In genomic region chr7:128570657-128571056, GRCm38 (mm10) we compare ENCODE assay signal across 5 mouse cellular contexts. TPM values are rescaled to one million over a fixed set of nuclear protein-coding genes. Genes with fewer than 3 reads are reported as not detected.
DNase-seq lines count a peak whose midpoint lies in the region; ATAC-seq and TF ChIP-seq lines count a peak whose summit lies in the region.
"Not testable (repeated sequence)": the region's sequence is repeated elsewhere in the genome, so short reads cannot be mapped to it uniquely, and the experiment has no call there.

No protein-coding gene starts in this region.

- TF ChIP-seq EP300 in MEL (IDR thresholded peaks at IDR 0.05; ENCODE audit: low read depth in 1 of 2, low read length in 2 of 2), result not testable (repeated sequence)

- peaks cover 44% of the 10 kb centered on the region for H3K4me1 ChIP-seq in G1E (ENCODE audit: insufficient read depth, low read depth, low read length)
- H3K4me1 ChIP-seq in MEL (ENCODE audit: control insufficient read depth in 1 of 2, insufficient read depth in 2 of 2, low read length in 2 of 2); bone marrow, adult 2 months (ENCODE audit: control insufficient read depth, insufficient read depth, low read length): not testable (repeated sequence)
- peaks cover 25% of the 10 kb centered on the region for H3K4me1 ChIP-seq in megakaryocyte, embryonic 14.5 days

- H3K79me2 ChIP-seq in MEL (ENCODE audit: control insufficient read depth, insufficient read depth, low read length, poor library complexity); myocyte (ENCODE audit: control insufficient read depth, insufficient read depth): not testable (repeated sequence)

- peak; percentile 45 for ATAC-seq in G1E (ENCODE audit: extremely low read depth, insufficient number of reproducible peaks, low FRiP score, poor library complexity, severe bottlenecking)

- not testable (repeated sequence) for H3K27ac ChIP-seq in MEL (ENCODE audit: control insufficient read depth, low read depth, low read length)
- H3K27ac ChIP-seq in bone marrow, adult 2 months (ENCODE audit: control insufficient read depth, insufficient read depth, low read depth, low read length, poor library complexity), result peak overlapping the region; percentile 38; the same call in 1 of the 2 replicates

- H3K27me3 ChIP-seq in G1E (ENCODE audit: insufficient read depth, low read length); MEL (ENCODE audit: control insufficient read depth in 1 of 2, insufficient read depth in 2 of 2, low read length in 2 of 2); megakaryocyte, embryonic 14.5 days (replicated peaks); myocyte (ENCODE audit: control insufficient read depth, insufficient read depth, insufficient read length): not testable (repeated sequence)

- not testable (repeated sequence) for TF ChIP-seq CTCF in G1E (IDR thresholded peaks at IDR 0.05; ENCODE audit: low read depth, low read length); MEL (IDR thresholded peaks at IDR 0.05 in 2 of 3, conservative IDR thresholded peaks at IDR 0.05 in 1 of 3; ENCODE audit: control insufficient read depth in 1 of 3, insufficient read depth in 1 of 3, low read depth in 2 of 3, low read length in 3 of 3, poor library complexity in 1 of 3, severe bottlenecking in 1 of 3); bone marrow, adult 2 months (IDR thresholded peaks at IDR 0.05; ENCODE audit: control insufficient read depth, insufficient read depth, low read length)

- not testable (repeated sequence) for DNase-seq in G1E (ENCODE audit: low spot score)
- peak; percentile 67 for DNase-seq in MEL (ENCODE audit: low read depth, low spot score)

- H3K36me3 ChIP-seq in G1E (replicated peaks); MEL (ENCODE audit: control insufficient read depth in 1 of 2, insufficient read depth in 2 of 2, low read length in 2 of 2); megakaryocyte, embryonic 14.5 days (replicated peaks; ENCODE audit: low read length); myocyte (ENCODE audit: control insufficient read depth, insufficient read depth): not testable (repeated sequence)

- H3K4me3 ChIP-seq in G1E (ENCODE audit: low read depth, low read length); MEL (ENCODE audit: control insufficient read depth in 1 of 2, insufficient read depth in 1 of 2, low read depth in 2 of 2, low read length in 2 of 2); bone marrow, adult 2 months (replicated peaks; ENCODE audit: control insufficient read depth, low read depth, low read length); myocyte: not testable (repeated sequence)
- H3K4me3 ChIP-seq in megakaryocyte, embryonic 14.5 days (replicated peaks), result peak overlapping the region; percentile 53

- 83% methylated on average over 7 of the region's 7 CpGs for WGBS in bone marrow, adult 2 months

- not testable (repeated sequence) for TF ChIP-seq POLR2A in MEL (IDR thresholded peaks at IDR 0.05; ENCODE audit: control insufficient read depth in 1 of 2, insufficient read depth in 1 of 2, low read depth in 1 of 2, low read length in 2 of 2, poor library complexity in 1 of 2); bone marrow, adult 2 months (IDR thresholded peaks at IDR 0.05; ENCODE audit: borderline replicate concordance, control insufficient read depth, low read depth, low read length); myocyte (IDR thresholded peaks at IDR 0.05; ENCODE audit: insufficient read length, low read depth)

- not testable (repeated sequence) for H3K9ac ChIP-seq in MEL (ENCODE audit: control insufficient read depth, low read depth, low read length, poor library complexity, severe bottlenecking)

- not testable (repeated sequence) for H3K9me3 ChIP-seq in G1E (replicated peaks); MEL (replicated peaks; ENCODE audit: insufficient read depth, low read length); megakaryocyte, embryonic 14.5 days

- H3ac ChIP-seq in myocyte (ENCODE audit: control insufficient read depth, insufficient read length), result not testable (repeated sequence)

- TF ChIP-seq RAD21 in MEL (IDR thresholded peaks at IDR 0.05; ENCODE audit: low read depth, low read length), result not testable (repeated sequence)

- H3K4me2 ChIP-seq in myocyte (ENCODE audit: low read depth), result peak overlapping the region; percentile 49

TF ChIP-seq in MEL, 35 proteins besides CTCF, POLR2A, EP300 and RAD21:
- TF ChIP-seq TBP (IDR thresholded peaks at IDR 0.05; ENCODE audit: low read depth, low read length), result peak; percentile 98

RNA-seq across cellular contexts. Expression of gene Inpp5f, which starts 40.5 kb away (rescaled TPM):
- total RNA-seq in G1E (2014; fragmentation: Nextera tagmentation) (40.6 and 44.0 TPM in 2 replicates), G1E (2017) (21.4 and 23.8 TPM in 2 replicates), MEL (2012; rRNA removed) (9.5 and 9.9 TPM in 2 replicates)
- polyA plus RNA-seq in G1E (2012) (5.6 and 7.6 TPM in 2 replicates), MEL (2012; ENCODE audit: insufficient read depth in 1 of 2, insufficient read length in 2 of 2, low read depth in 1 of 2, low replicate concordance in 2 of 2, missing spikeins in 1 of 2) (10 to 100 TPM in 1 of 2 experiments, not detected in 1; 14.3 TPM), myocyte (2012; fragmentation: generic; extraction: Trizol) (3.6 TPM)
- 3.9 and 14.7 TPM in 2 replicates for polyA plus RNA-seq in bone marrow, adult 2 months (2011; ENCODE audit: insufficient read depth, insufficient read length, low replicate concordance, missing spikeins)
- polyA plus RNA-seq in megakaryocyte, embryonic 14.5 days (2012; ENCODE audit: insufficient read depth, low replicate concordance), result 0.51 TPM in 1 of 2 replicates, not detected in the other

RNA-seq across cellular contexts. Expression of gene Bag3, which starts 47.2 kb away (rescaled TPM):
- 17.7 and 20.9 TPM in 2 replicates for total RNA-seq in G1E (2014; fragmentation: Nextera tagmentation)
- total RNA-seq in G1E (2017), result 5.7 and 9.1 TPM in 2 replicates
- polyA plus RNA-seq in G1E (2012), result 107 and 121 TPM in 2 replicates
- total RNA-seq in MEL (2012; rRNA removed), result 5.1 and 5.8 TPM in 2 replicates
- 10 to 100 TPM in 1 of 2 experiments, not detected in 1; 13.4 TPM for polyA plus RNA-seq in MEL (2012; ENCODE audit: insufficient read depth in 1 of 2, insufficient read length in 2 of 2, low read depth in 1 of 2, low replicate concordance in 2 of 2, missing spikeins in 1 of 2)
- polyA plus RNA-seq in bone marrow, adult 2 months (2011; ENCODE audit: insufficient read depth, insufficient read length, low replicate concordance, missing spikeins), result 5.3 and 10.6 TPM in 2 replicates
- 42.5 and 84.5 TPM in 2 replicates for polyA plus RNA-seq in megakaryocyte, embryonic 14.5 days (2012; ENCODE audit: insufficient read depth, low replicate concordance)
- polyA plus RNA-seq in myocyte (2012; fragmentation: generic; extraction: Trizol), result 68.3 TPM
